Mouse (Mus musculus) bone marrow macrophage, adult 2 months (primary cell): Measurements from ENCODE around the gene Rnf225. TPM values are rescaled to one million over a fixed set of nuclear protein-coding genes. Genes with fewer than 3 reads are reported as not detected.
A peak's percentile ranks its signal among the peaks of the same experiment; 100 is the strongest.

Experiments
- H3K27ac ChIP-seq: 2 replicates; pipeline ENCODE4 v1.5.1; 2012; ENCODE audit warnings: low read depth, low read length; ENCODE audit not compliant: insufficient read depth
- H3K4me1 ChIP-seq: 2 replicates; pipeline ENCODE4 v1.6.1; 2012; ENCODE audit warnings: low read length; ENCODE audit not compliant: control insufficient read depth, insufficient read depth
- H3K4me3 ChIP-seq: 2 replicates; pipeline ENCODE4 v1.5.1; 2012; ENCODE audit warnings: mild to moderate bottlenecking, low read length, moderate library complexity; ENCODE audit not compliant: insufficient read depth
- CTCF ChIP-seq: IDR thresholded peaks from 2 replicates; pipeline ENCODE4 v1.5.1; 2012; ENCODE audit warnings: low read depth, mild to moderate bottlenecking, low read length, moderate library complexity
- POLR2A ChIP-seq: IDR thresholded peaks from 2 replicates; pipeline ENCODE4 v1.6.1; 2012; ENCODE audit warnings: mild to moderate bottlenecking, low read depth, low read length, borderline replicate concordance
- polyA plus RNA-seq: library from polyadenylated mRNA; stranded (reverse); fragments of >200 nt; gene quantifications from 2 replicates; pipeline ENCODE4 v1.2.4, GENCODE M21; 2012; ENCODE audit not compliant: missing spikeins, insufficient read depth, insufficient read length

The Rnf225 gene
- polyA plus RNA-seq, 1 experiment: not detected

DNA sequence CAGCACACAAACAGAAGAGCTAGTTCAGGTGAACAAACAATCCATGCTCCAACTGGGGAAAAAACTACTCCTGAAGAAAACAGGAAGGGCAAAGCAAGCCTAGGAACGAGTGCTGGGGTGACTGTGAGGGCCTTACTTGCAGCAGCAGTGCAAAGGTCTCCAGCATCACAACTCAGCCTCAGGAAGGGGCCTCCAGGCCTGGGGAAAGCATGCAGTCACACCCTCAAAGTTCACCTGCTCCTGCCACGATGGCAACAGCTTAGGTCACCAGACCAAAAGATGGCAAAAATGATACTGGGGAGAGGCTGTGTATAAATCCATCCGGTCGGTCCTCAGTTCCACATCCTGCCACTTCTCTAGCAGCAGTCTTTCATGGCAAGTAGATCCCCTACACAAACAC lies 31.7 kb downstream of the Rnf225 start:
- TF ChIP-seq CTCF (no peak), POLR2A (no peak)
- Histone ChIP-seq H3K27ac (no peak overlapping the region), H3K4me1 (peaks cover 14% of the 10 kb centered on the region), H3K4me3 (no peak overlapping the region)

- Histone ChIP-seq H3K27ac (no peak overlapping the region), H3K4me3 (no peak overlapping the region), H3K4me1 (peaks cover 13% of the 10 kb centered on the region)
- TF ChIP-seq CTCF: no peak
- no peak for TF ChIP-seq POLR2A
Observed at GRCm38 (mm10) chr7:12959718-12960117, 32.5 kb downstream of the Rnf225 start.

DNA sequence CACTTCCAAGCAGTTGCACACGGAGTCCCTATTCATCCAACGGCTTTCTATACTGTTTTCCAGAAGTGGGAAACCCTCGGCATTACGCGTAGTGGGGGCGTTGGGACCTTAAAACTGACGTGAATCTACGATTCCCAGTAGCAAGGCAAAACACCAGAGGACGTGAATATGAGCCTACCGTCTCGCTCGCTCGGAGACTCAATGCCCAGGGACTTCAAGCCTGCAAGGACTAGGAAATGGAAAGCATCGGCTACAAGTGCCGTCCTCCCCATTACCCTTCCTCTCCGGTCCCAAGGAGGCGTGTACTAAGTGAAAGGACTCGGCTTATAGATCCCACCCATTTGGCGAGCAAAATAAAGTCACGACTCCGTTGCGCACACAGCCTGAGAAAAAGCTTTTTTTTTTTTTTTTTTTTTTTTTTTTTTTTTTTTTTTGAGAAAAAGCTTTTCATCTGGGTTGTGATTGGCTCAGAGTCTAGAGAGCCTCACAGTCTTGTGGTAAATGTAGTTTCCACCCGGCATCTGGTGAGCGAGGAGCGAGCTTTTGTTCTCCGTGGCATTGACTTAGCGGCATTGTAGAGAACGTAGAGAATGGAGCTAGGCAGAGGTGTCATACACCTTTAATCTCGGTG lies 34.4 kb downstream of the Rnf225 start:
- no peak for TF ChIP-seq POLR2A
- TF ChIP-seq CTCF: no peak
- H3K4me1 ChIP-seq: peaks cover 17% of the 10 kb centered on the region
- H3K27ac ChIP-seq: peak overlapping the region; percentile 76
- peak overlapping the region; percentile 65 for H3K4me3 ChIP-seq

- peak within 1 kb of the TSS; percentile 74 for H3K27ac ChIP-seq
- TF ChIP-seq POLR2A: no peak
- no peak for TF ChIP-seq CTCF
- H3K4me3 ChIP-seq: peak within 1 kb of the TSS; percentile 85
- peaks cover 28% of the 10 kb centered on the region for H3K4me1 ChIP-seq
Observed at GRCm38 (mm10) chr7:12965678-12966091, 38.5 kb downstream of the Rnf225 start, which contains the start of gene Zfp324. TSS of gene Zfp324 (plus strand) at chr7:12965838.

GRCm38 (mm10) chr7:12966104-12966845 lies 39.1 kb downstream of the Rnf225 start:
- H3K4me3 ChIP-seq: peak overlapping the region; percentile 85
- TF ChIP-seq POLR2A: no peak
- no peak for TF ChIP-seq CTCF
- peaks cover 28% of the 10 kb centered on the region for H3K4me1 ChIP-seq
- H3K27ac ChIP-seq: peak overlapping the region; percentile 74

GRCm38 (mm10) chr7:12970906-12971305 lies 43.7 kb downstream of the Rnf225 start:
- Histone ChIP-seq H3K27ac (no peak overlapping the region), H3K4me1 (peaks cover 19% of the 10 kb centered on the region), H3K4me3 (no peak overlapping the region)
- TF ChIP-seq CTCF (no peak), POLR2A (no peak)

- peak within 1 kb of the TSS; percentile 70 for H3K4me3 ChIP-seq
- TF ChIP-seq CTCF (no peak), POLR2A (no peak)
- peaks cover 22% of the 10 kb centered on the region for H3K4me1 ChIP-seq
Observed at GRCm38 (mm10) chr7:12977682-12978389, 50.6 kb downstream of the Rnf225 start, which contains the start of gene Zfp446. TSS of gene Zfp446 (plus strand) at chr7:12977848.

GRCm38 (mm10) chr7:12978931-12979722 lies 51.9 kb downstream of the Rnf225 start:
- no peak for TF ChIP-seq CTCF
- peak overlapping the region; percentile 62; the same call in 1 of the 2 replicates for H3K4me3 ChIP-seq
- H3K27ac ChIP-seq: peak overlapping the region; percentile 44
- peaks cover 22% of the 10 kb centered on the region for H3K4me1 ChIP-seq

More at GRCm38 (mm10) chr7:12977682-12978389, 50.6 kb downstream of the Rnf225 start, which contains the start of gene Zfp446:
- peak within 1 kb of the TSS; percentile 82 for H3K27ac ChIP-seq

GRCm38 (mm10) chr7:12979776-12980175 lies 52.6 kb downstream of the Rnf225 start:
- no peak for TF ChIP-seq CTCF
- TF ChIP-seq POLR2A: no peak
- peaks cover 22% of the 10 kb centered on the region for H3K4me1 ChIP-seq
- peak overlapping the region; percentile 44 for H3K27ac ChIP-seq
- no peak overlapping the region for H3K4me3 ChIP-seq

DNA sequence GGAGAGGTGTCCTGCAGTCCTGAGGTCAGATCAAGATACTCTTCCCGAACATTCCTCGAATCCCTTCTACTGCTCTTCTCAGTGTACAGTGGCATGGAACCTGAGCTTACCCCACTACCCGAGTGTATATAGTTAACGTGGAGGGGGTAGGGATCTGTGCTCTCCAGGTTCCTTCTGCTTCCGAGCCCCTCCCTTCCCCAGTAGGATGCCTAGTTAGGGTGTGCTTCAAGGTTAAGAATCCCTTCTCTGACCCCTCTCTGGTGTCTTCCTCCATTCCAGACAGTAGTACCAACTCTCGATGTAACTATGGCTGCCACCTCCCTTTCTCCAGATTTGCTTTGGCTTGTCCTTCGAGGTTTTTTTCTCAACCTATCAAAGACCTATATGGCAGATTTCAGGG lies 53.1 kb downstream of the Rnf225 start:
- Histone ChIP-seq H3K4me3 (no peak overlapping the region), H3K4me1 (peaks cover 22% of the 10 kb centered on the region), H3K27ac (peak overlapping the region; percentile 44; the same call in 1 of the 2 replicates)
- TF ChIP-seq POLR2A (no peak), CTCF (no peak)

Other genes starting within 250 kb of the Rnf225 start
- not detected in 2 replicates for gene Vmn2r55, start 242.4 kb upstream of the Rnf225 start, polyA plus RNA-seq
- not detected in 2 replicates for gene Vmn2r56, start 192.4 kb upstream of the Rnf225 start, polyA plus RNA-seq
- 0.32 and 0.44 TPM in 2 replicates for gene Zscan18, start 123.8 kb upstream of the Rnf225 start, polyA plus RNA-seq
- gene Zfp329, start 108.6 kb upstream of the Rnf225 start, polyA plus RNA-seq: 9.8 and 10.1 TPM in 2 replicates
- gene Zfp110, start 92.7 kb upstream of the Rnf225 start, polyA plus RNA-seq: 19.9 and 20.4 TPM in 2 replicates
- 2.8 and 3.4 TPM in 2 replicates for gene Zfp128, start 46.2 kb upstream of the Rnf225 start, polyA plus RNA-seq
- 6.5 and 6.7 TPM in 2 replicates for gene Zscan22, start 29.6 kb upstream of the Rnf225 start, polyA plus RNA-seq
- 1,220 and 1,261 TPM in 2 replicates for gene Rps5, start 5.1 kb upstream of the Rnf225 start, polyA plus RNA-seq
- 3.8 and 3.9 TPM in 2 replicates for gene Zfp324, start 38.4 kb downstream of the Rnf225 start, polyA plus RNA-seq
- 2.6 and 3.6 TPM in 2 replicates for gene Zfp446, start 50.4 kb downstream of the Rnf225 start, polyA plus RNA-seq
- gene Slc27a5, start 70.8 kb downstream of the Rnf225 start, polyA plus RNA-seq: not detected in 2 replicates
- 165 and 177 TPM in 2 replicates for gene Trim28, start 71.7 kb downstream of the Rnf225 start, polyA plus RNA-seq
- gene Zbtb45, start 82.6 kb downstream of the Rnf225 start, polyA plus RNA-seq: 15.6 and 17.3 TPM in 2 replicates
- gene Chmp2a, start 107.4 kb downstream of the Rnf225 start, polyA plus RNA-seq: 161 and 167 TPM in 2 replicates
- gene Ube2m, start 110.9 kb downstream of the Rnf225 start, polyA plus RNA-seq: 171 and 193 TPM in 2 replicates
- 1.2 and 1.5 TPM in 2 replicates for gene Mzf1, start 127.3 kb downstream of the Rnf225 start, polyA plus RNA-seq
- not detected in 2 replicates for gene Vmn1r85, start 167.8 kb downstream of the Rnf225 start, polyA plus RNA-seq
- gene Vmn1r86, start 192.5 kb downstream of the Rnf225 start, polyA plus RNA-seq: 0.57 TPM in 1 of 2 replicates, not detected in the other
- gene Vmn1r87, start 212.7 kb downstream of the Rnf225 start, polyA plus RNA-seq: 0.13 TPM in 1 of 2 replicates, not detected in the other
- 0.07 TPM in 1 of 2 replicates, not detected in the other for gene Vmn1r88, start 232.2 kb downstream of the Rnf225 start, polyA plus RNA-seq